Mouse (Mus musculus) spleen, postnatal 10 days (tissue): ENCODE results near the gene Psph.
A peak's percentile ranks its signal among the peaks of the same experiment; 100 is the strongest.

ENCODE experiments used
- DNase-seq, 2 experiments: peaks; one replicate each; pipeline ENCODE4 v3.0.0; 2021 to 2022; ENCODE audit warnings: low spot score in 2 of 2

The Psph gene

DNA sequence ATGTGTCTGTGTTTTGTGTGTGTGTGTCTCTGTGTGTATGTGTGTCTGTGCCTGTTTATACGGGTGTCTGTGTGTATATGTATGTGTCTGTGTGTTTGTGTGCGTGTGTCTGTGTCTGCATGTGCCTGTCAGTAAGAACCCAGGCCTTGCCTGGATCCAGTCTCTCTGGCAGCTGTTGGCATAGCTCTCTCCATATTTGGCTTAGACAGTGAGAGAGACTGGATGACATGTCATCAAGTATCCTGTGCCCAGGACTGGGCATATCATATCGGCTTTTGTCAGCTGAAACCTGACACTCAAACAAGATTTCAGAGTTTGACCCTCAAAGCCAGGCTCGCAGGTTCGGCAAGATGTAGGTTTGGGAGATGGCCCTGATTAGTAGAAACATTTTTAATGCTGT is 56.2 kb downstream of the Psph start:
- DNase-seq = no peak

DNA sequence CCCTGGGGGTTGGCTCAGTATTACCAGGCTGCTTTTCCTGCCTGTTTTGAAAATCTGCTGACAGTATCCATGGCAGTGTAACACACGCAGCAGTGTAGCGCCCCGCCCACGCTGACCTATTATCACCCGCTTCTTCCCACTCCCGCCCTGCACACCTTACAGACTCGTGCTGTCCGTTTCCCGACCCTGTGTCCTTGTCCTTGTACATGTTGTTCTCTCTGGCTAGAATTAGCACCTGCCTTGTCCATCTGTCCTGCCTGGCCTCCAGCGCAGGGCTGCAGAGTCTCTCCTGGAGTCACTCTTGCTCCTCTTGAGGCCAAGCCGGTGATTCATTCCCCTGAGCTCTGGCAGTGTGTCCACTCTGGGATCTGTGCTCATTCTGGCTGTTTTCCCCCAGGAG is 56.9 kb downstream of the Psph start:
- DNase-seq = peak in 1 of 2 experiments; percentile 29

DNA sequence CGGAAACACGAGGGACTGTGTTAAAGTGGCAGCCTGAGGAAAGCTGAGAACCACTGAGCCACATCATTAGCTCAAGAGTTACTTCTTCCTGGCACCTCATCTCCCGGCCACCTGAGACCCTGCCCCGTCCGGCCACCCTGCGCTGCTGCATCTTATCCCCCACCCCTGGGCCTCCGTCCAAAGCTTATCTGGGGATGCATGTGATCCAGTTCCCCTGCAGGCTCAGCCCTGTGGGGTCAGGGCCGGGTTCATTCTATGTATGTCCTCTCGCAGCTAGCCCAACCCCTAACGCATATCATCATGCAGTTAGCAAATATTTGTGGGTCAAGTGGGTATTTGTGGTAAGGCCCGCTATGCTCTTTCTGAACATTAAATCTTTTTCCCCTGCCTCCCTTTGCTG is 58.0 kb downstream of the Psph start:
- no peak for DNase-seq

DNA sequence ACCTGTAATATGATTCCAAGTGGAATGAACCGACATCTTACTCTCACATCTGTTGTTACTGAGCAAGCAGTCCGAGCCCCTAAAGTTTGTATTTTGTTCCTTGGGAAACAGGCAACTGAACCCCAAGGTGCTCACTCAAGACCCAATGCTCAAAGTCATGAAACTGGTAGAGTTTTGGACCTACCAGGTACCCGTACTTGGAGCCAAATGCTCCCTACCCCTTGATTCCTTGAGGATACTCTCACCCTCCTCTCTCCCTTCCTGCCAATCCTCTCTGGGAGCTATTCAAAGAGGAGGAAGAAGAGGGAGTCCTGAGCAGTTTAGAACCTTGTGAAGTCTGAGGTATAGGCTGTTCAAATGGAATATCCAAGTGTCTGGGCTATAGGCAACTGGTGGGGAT is 60.5 kb downstream of the Psph start:
- DNase-seq = no peak

DNA sequence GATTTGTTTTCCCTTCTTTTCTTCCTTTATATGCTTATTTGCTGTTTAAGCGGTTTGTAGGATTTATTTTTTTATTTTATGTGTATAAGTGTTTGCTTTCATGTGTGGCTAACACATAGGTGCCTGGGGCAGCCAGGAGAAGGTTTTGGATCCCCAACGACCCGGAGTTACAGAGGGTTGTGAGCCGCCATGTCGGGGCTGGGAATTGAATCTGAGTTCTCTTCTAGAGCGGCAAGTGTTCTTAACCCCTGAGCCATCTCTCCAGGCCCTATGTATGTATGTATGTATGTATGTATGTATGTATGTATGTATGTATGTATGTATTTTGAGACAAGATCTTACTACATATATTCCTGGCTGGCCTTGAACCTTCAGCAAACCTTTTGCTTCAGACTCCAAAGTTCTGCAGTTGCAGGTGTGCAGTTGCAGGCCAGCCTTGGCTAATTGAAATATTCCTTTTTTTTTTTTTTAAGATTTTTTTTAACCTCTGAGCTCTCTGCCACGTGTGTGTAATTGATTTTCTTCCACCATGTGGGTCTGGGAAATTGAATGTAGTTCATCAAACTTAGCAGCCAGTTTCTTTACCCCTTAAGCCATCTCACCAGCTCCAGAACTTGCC is 61.4 kb downstream of the Psph start:
- peak; percentile 24 to 38 for DNase-seq

DNA sequence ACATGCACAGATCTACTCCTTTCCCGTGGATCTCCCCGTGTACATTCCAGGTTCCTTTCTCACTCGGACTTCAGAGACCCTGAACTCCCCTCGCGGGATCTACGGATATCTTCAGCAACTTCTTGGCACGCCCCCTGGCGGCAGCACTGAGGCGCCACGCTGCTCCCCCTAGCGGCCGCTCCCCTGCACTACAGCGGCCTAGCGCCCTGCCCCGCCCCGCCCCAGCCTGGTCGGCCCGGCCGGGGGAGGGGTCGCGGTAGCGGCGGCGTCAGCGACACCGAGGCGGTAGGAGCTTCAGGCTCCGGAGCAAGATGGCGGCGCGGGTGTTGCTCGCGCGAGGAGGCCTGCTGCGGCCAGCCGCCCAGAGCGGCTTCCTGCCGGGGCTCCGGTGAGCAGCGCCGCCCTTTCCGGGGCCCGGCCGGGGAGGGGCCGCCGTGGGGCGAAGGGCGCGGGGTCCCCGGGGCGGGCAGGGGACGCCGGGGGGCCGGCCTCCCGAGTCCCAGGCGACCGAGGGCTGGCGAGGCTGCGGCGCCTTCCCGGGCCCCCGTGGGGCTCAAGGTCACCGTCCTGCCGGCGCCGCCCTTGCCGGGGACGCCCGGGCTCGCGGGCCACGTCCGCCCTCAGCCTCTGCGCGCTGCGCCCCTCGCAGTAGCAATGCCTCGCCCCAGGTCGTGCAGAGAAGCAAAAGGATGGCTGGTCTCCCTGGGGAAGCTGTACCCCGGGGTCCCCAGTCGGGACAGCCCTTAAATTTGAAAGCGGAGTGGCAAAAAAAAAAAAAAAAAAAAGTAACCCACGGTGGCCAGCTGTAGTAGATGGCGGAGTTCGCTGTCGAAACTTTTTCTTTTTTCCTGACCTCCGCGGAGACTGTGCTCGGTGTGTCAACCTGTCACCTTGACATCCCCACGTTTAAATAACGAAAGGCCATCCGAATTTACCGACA is 62.1 kb downstream of the Psph start, which contains the start of gene Nipsnap2:
TSS of gene Nipsnap2 (plus strand) at position 230 of the 940 bp plus-strand sequence.
- DNase-seq = peak; percentile 89 to 98

DNA sequence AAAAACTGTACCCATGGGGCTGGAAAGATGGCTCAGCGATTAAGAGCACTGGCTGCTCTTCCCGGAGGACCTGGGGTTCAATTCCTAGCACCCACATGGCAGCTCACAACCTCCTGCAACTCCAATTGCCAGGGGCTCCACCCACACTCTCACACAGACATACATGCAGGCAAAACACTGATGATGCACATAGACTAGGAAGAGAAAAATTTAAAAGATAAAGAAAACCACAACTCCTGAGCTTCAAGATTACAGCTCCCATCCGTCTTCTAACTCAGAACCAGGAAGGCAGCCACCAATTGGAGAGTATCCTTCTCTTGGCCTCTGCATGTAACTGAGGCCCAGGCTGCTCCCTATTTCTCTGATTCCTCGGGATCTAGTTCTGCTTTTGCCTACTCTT is 63.0 kb downstream of the Psph start:
- DNase-seq = no peak

DNA sequence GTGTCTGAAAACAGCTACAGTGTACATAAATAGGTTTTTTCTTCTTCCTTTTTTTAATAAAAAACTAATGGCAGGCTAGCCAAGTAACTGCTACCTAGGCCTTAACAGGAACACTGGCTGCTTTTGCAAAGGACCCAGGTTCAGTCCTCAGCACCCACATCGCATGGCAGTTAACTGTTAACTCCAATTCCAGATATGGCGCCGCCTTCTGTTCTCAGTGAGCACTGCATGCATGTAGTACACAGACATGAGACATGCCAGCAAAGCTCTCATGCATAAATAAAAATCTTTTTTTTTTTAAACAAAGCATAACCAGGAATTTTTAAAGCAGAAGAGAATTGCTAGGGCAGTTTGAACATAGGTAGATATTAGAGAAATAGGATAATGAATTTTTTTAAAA is 67.1 kb downstream of the Psph start:
- DNase-seq = peak in 1 of 2 experiments; percentile 26

DNA sequence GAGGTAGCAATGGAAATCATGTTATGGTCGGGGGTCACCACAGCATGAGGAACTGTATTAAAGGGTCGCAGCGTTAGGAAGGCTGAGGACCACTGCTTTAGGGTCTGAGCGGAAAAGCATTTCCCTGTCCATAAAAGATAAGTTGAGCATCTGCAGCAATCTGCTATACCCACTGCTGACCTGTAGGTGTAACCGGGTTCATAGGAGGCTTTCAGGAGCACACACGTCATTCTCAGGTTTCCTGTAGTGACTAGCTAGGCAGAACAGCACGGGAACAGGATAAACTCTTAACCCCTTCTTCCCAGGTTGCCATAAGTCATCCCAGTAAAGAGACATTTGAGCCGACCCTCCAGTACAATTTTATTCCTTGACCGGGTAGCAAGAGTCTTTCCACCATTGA is 70.2 kb downstream of the Psph start:
- no peak for DNase-seq
